Mouse (Mus musculus): ENCODE measurements around the gene Col5a3.

Col5a3 gene

GRCm38 (mm10) chr9:20748540-20748939 lies 66.3 kb downstream of the Col5a3 start:
- in situ Hi-C loops (cut with MboI, MseI): loop anchor here (5.0 kb wide), 1 partner anchor 84 kb away; no protein-coding TSS in a partner anchor

GRCm38 (mm10) chr9:20747682-20748081 lies 67.2 kb downstream of the Col5a3 start:
- in situ Hi-C loops (cut with MboI, MseI): loop anchor here (5.0 kb wide), 1 partner anchor 85 kb away; no protein-coding TSS in a partner anchor

GRCm38 (mm10) chr9:20746017-20746660 lies 68.7 kb downstream of the Col5a3 start, which contains the start of gene Olfm2:
Olfm2 (minus strand) TSS chr9:20746349.
- in situ Hi-C loops (cut with MboI, MseI): loop anchor here (5.0 kb wide), 1 partner anchor 86 kb away; no protein-coding TSS in a partner anchor

- in situ Hi-C loops (cut with MboI, MseI): loop anchor here (5.0 kb wide), 1 partner anchor 87 kb away; no protein-coding TSS in a partner anchor
Observed at GRCm38 (mm10) chr9:20745129-20745966, 69.5 kb downstream of the Col5a3 start.

GRCm38 (mm10) chr9:20743946-20744738 lies 70.7 kb downstream of the Col5a3 start:
- in situ Hi-C loops (cut with MboI, MseI): no loop called here

GRCm38 (mm10) chr9:20740407-20740806 lies 74.5 kb downstream of the Col5a3 start:
- in situ Hi-C loops (cut with MboI, MseI): no loop called here

GRCm38 (mm10) chr9:20738251-20738999 lies 76.4 kb downstream of the Col5a3 start:
- in situ Hi-C loops (cut with MboI, MseI): no loop called here

- in situ Hi-C loops (cut with MboI, MseI): no loop called here
Observed at GRCm38 (mm10) chr9:20737227-20737626, 77.6 kb downstream of the Col5a3 start.

- in situ Hi-C loops (cut with MboI, MseI): no loop called here
Observed at GRCm38 (mm10) chr9:20734692-20735091, 80.2 kb downstream of the Col5a3 start.

GRCm38 (mm10) chr9:20731797-20732196 lies 83.1 kb downstream of the Col5a3 start:
- in situ Hi-C loops (cut with MboI, MseI): no loop called here

- in situ Hi-C loops (cut with MboI, MseI): no loop called here
Observed at GRCm38 (mm10) chr9:20729451-20729850, 85.4 kb downstream of the Col5a3 start.

GRCm38 (mm10) chr9:20727601-20728113 lies 87.2 kb downstream of the Col5a3 start:
- in situ Hi-C loops (cut with MboI, MseI): no loop called here

GRCm38 (mm10) chr9:20726859-20727600 lies 87.8 kb downstream of the Col5a3 start:
- in situ Hi-C loops (cut with MboI, MseI): no loop called here

- in situ Hi-C loops (cut with MboI, MseI): no loop called here
Observed at GRCm38 (mm10) chr9:20726134-20726858, 88.6 kb downstream of the Col5a3 start.

GRCm38 (mm10) chr9:20721582-20721981 lies 93.3 kb downstream of the Col5a3 start:
- in situ Hi-C loops (cut with MboI, MseI): no loop called here
